Mouse (Mus musculus): ENCODE data around the gene Oxct2a. TPM values are rescaled to one million over a fixed set of nuclear protein-coding genes. Genes with fewer than 3 reads are reported as not detected.
"Not testable (repeated sequence)": the region's sequence is repeated elsewhere in the genome, so short reads cannot be mapped to it uniquely, and the experiment has no call there.

Oxct2a gene
- polyA plus RNA-seq, 2 experiments: 0.08 TPM; not detected in 1

GRCm38 (mm10) chr4:123331326-123331725 lies 7.9 kb upstream of the Oxct2a start:
- Histone ChIP-seq H3K4me3 (ENCODE audit: insufficient read depth in 1 of 2, low read depth in 2 of 2, low read length in 2 of 2) (no peak overlapping the region), H3K36me3 (replicated peaks; ENCODE audit: control insufficient read depth, insufficient read depth, low read depth) (no peaks in the 10 kb centered on the region), H3K9me3 (ENCODE audit: control insufficient read depth, low read length) (no peaks in the 10 kb centered on the region), H3K27me3 (ENCODE audit: control insufficient read depth, insufficient read depth, low read length) (no peaks in the 10 kb centered on the region), H3K9ac (replicated peaks) (no peak overlapping the region), H3K27ac (no peak overlapping the region), H3K4me2 (ENCODE audit: low read depth) (no peak overlapping the region), H3K4me1 (replicated peaks; ENCODE audit: control insufficient read depth in 2 of 2, insufficient read depth in 2 of 2, low read length in 1 of 2) (no peaks in the 10 kb centered on the region)
- WGBS (ENCODE audit: insufficient replicate concordance): 64% methylated on average over 5 of the region's 5 CpGs
- TF ChIP-seq CTCF (IDR thresholded peaks at IDR 0.05; ENCODE audit: low read depth) (no peak), EP300 (IDR thresholded peaks at IDR 0.05; ENCODE audit: low read depth) (no peak)
- DNase-seq (ENCODE audit: low read depth in 3 of 3, low spot score in 3 of 3) (no peak), ATAC-seq (ENCODE audit: insufficient read depth) (no peak)

- 58% methylated on average over 6 of the region's 6 CpGs for WGBS (ENCODE audit: insufficient replicate concordance)
Measured at GRCm38 (mm10) chr4:123328946-123329345, 5.5 kb upstream of the Oxct2a start.

GRCm38 (mm10) chr4:123327630-123328029 lies 4.2 kb upstream of the Oxct2a start:
- Histone ChIP-seq H3K4me2 (ENCODE audit: low read depth) (no peak overlapping the region), H3K4me3 (ENCODE audit: insufficient read depth in 1 of 2, low read depth in 2 of 2, low read length in 2 of 2) (no peak overlapping the region), H3K9me3 (ENCODE audit: control insufficient read depth, low read length) (no peaks in the 10 kb centered on the region), H3K9ac (replicated peaks) (no peak overlapping the region), H3K36me3 (replicated peaks; ENCODE audit: control insufficient read depth, insufficient read depth, low read depth) (no peaks in the 10 kb centered on the region), H3K27me3 (ENCODE audit: control insufficient read depth, insufficient read depth, low read length) (peaks cover 5% of the 10 kb centered on the region), H3K27ac (no peak overlapping the region), H3K4me1 (replicated peaks; ENCODE audit: control insufficient read depth in 2 of 2, insufficient read depth in 2 of 2, low read length in 1 of 2) (no peaks in the 10 kb centered on the region)
- DNase-seq (ENCODE audit: low read depth in 3 of 3, low spot score in 3 of 3): no peak
- TF ChIP-seq EP300 (IDR thresholded peaks at IDR 0.05; ENCODE audit: low read depth) (no peak), CTCF (IDR thresholded peaks at IDR 0.05; ENCODE audit: low read depth) (no peak)
- 40% methylated on average over 3 of the region's 3 CpGs for WGBS (ENCODE audit: insufficient replicate concordance)
- no peak for ATAC-seq (ENCODE audit: insufficient read depth)

More at GRCm38 (mm10) chr4:123328946-123329345, 5.5 kb upstream of the Oxct2a start:
- H3K27me3 ChIP-seq (ENCODE audit: control insufficient read depth, insufficient read depth, low read length): no peaks in the 10 kb centered on the region
- TF ChIP-seq EP300 (IDR thresholded peaks at IDR 0.05; ENCODE audit: low read depth) (no peak), CTCF (IDR thresholded peaks at IDR 0.05; ENCODE audit: low read depth) (no peak)
- no peaks in the 10 kb centered on the region for H3K4me1 ChIP-seq (replicated peaks; ENCODE audit: control insufficient read depth in 2 of 2, insufficient read depth in 2 of 2, low read length in 1 of 2)
- no peak for ATAC-seq (ENCODE audit: insufficient read depth)
- no peak overlapping the region for H3K27ac ChIP-seq
- H3K9ac ChIP-seq (replicated peaks): no peak overlapping the region
- no peaks in the 10 kb centered on the region for H3K9me3 ChIP-seq (ENCODE audit: control insufficient read depth, low read length)
- H3K4me2 ChIP-seq (ENCODE audit: low read depth): no peak overlapping the region
- no peak for DNase-seq (ENCODE audit: low read depth in 3 of 3, low spot score in 3 of 3)
- no peak overlapping the region for H3K4me3 ChIP-seq (ENCODE audit: insufficient read depth in 1 of 2, low read depth in 2 of 2, low read length in 2 of 2)
- no peaks in the 10 kb centered on the region for H3K36me3 ChIP-seq (replicated peaks; ENCODE audit: control insufficient read depth, insufficient read depth, low read depth)

DNA sequence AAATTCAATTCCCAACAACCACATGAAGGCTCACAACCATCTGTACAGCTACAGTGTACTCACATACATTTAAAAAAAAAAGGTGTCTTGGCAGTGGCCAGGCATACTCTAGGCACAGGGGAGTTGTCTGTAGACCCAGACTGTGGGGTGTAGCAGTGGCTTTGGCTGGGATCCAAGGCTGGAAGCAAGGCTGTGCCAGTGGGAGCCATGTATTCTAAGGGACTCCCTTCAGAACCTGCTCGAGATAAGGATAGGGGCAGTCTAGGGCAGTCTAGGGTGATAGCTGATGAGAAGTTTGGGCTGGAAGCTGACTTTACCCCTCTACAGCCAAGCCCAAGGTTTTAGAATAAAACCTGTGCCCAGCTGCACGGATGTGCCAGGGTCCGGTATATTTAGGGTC lies 2.7 kb upstream of the Oxct2a start:
- Histone ChIP-seq H3K36me3 (replicated peaks; ENCODE audit: control insufficient read depth, insufficient read depth, low read depth) (no peaks in the 10 kb centered on the region), H3K4me3 (ENCODE audit: insufficient read depth in 1 of 2, low read depth in 2 of 2, low read length in 2 of 2) (no peak overlapping the region), H3K9ac (replicated peaks) (no peak overlapping the region), H3K4me1 (replicated peaks; ENCODE audit: control insufficient read depth in 2 of 2, insufficient read depth in 2 of 2, low read length in 1 of 2) (no peaks in the 10 kb centered on the region), H3K27me3 (ENCODE audit: control insufficient read depth, insufficient read depth, low read length) (peaks cover 5% of the 10 kb centered on the region), H3K27ac (no peak overlapping the region), H3K9me3 (ENCODE audit: control insufficient read depth, low read length) (no peaks in the 10 kb centered on the region), H3K4me2 (ENCODE audit: low read depth) (no peak overlapping the region)
- 69% methylated on average over 3 of the region's 3 CpGs for WGBS (ENCODE audit: insufficient replicate concordance)
- TF ChIP-seq CTCF (IDR thresholded peaks at IDR 0.05; ENCODE audit: low read depth): no peak
- no peak for TF ChIP-seq EP300 (IDR thresholded peaks at IDR 0.05; ENCODE audit: low read depth)
- ATAC-seq (ENCODE audit: insufficient read depth) (no peak), DNase-seq (ENCODE audit: low read depth in 3 of 3, low spot score in 3 of 3) (no peak)

GRCm38 (mm10) chr4:123322910-123323309 lies 524 bp downstream of the Oxct2a start:
- H3K27ac ChIP-seq; H3K27me3 ChIP-seq (ENCODE audit: control insufficient read depth, insufficient read depth, low read length); ATAC-seq (ENCODE audit: insufficient read depth); H3K9ac ChIP-seq (replicated peaks); H3K36me3 ChIP-seq (replicated peaks; ENCODE audit: control insufficient read depth, insufficient read depth, low read depth); H3K4me1 ChIP-seq (replicated peaks; ENCODE audit: control insufficient read depth in 2 of 2, insufficient read depth in 2 of 2, low read length in 1 of 2); H3K4me3 ChIP-seq (ENCODE audit: insufficient read depth in 1 of 2, low read depth in 2 of 2, low read length in 2 of 2); H3K9me3 ChIP-seq (ENCODE audit: control insufficient read depth, low read length); H3K4me2 ChIP-seq (ENCODE audit: low read depth); DNase-seq (ENCODE audit: low read depth in 3 of 3, low spot score in 3 of 3): not testable (repeated sequence)
- WGBS (ENCODE audit: insufficient replicate concordance): 18% methylated on average over 27 of the region's 38 CpGs

Measured in liver, embryonic 14.5 days (tissue).